Mouse (Mus musculus): ENCODE results near the gene Vstm4.
A peak's percentile ranks its signal among the peaks of the same experiment; 100 is the strongest.

Vstm4 gene

DNA sequence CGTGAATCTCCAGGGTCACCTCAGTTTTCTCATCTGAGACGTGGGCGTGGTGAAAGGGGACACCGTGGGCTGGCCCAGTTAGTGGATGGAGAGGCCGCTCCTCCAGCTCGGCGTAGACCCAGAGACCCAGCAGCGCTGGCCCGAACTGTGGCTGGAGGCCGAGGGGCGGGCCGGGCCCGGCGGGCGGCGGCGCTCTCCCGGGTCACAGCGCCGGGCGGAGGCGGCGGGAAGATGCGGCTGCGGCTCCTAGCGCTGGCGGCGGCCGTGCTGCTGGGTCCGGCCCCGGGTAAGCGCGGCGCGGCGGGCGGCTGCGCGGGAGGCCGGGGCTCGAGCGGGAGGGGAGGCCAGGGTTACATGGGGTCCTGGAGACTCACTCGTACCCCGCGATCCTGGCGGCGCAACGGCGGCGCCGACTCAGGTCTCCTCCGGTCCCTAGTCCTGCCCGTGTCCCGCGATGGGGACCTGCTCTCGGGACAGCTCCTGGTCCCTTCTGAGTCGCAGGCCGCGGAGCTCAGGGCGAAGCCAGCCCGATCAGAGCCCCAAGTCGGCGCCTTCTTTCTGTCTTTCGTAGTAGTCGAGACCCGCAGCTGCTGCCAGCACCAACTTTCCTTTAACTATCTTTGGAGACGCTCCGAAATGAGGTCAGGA lies at the start of gene Vstm4:
Gene Vstm4, plus strand, starts transcription at position 76 of the 648 bp plus-strand sequence.
- DNase-seq (ENCODE audit: low spot score), result peak; percentile 70

DNA sequence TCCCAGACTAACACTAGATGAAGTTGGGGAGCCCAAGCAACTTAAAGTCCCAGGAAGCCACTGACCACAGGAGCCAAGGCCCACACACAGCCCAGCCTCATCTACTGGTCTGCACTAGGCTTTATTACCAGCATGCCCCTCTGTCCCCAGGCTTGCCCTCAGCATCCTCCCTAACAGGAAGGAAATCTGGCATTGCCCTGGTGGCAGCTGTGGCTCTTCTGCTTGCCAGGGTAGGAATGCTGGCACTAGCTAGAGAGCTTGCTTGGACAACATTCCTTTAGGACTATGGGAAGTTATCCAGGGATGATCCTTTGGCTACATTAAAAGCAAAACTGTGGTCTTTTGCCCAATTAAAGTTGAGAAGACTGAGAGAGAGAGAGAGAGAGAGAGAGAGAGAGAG lies 46.4 kb upstream of the Vstm4 start:
- no peak for DNase-seq (ENCODE audit: low spot score)

DNA sequence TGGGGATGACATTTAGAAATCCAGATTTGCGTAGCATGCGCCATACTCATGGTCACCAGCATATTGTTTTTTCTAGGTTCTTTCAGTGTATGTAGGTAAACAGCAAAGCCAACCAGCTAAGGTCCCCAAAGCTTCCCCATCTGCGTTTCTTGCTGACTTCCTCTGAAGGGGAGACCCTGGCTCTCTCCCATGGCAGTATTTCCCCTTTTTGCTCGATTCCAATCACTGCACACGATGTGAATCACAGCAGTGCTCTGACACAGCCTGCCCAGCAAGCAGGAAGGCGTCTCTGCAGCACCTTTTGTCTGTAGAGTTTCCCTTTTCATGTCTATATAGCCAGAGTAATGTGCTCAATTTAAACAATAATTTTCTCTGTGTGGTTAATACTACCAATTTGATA lies 44.1 kb upstream of the Vstm4 start:
- no peak for DNase-seq (ENCODE audit: low spot score)

DNA sequence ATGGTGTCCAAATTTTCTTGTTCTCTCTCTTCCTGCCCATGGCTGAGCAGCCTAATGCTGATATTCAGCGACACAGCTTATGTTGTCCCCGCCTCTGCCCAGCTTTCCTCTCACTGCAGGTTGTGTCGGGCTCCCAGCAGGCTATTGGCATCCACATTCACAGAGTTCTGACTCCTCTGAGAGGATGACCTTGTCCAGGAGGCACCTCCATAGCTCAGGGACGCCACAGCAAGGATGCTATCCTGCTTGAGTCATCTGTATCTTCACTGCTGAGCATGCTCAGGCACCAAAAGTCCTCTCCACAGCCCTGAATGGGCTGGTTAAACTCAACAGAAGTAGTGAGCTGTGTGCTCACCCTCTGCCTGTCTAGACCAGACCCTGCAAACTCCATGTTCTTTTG lies 41.6 kb upstream of the Vstm4 start:
- no peak for DNase-seq (ENCODE audit: low spot score)

DNA sequence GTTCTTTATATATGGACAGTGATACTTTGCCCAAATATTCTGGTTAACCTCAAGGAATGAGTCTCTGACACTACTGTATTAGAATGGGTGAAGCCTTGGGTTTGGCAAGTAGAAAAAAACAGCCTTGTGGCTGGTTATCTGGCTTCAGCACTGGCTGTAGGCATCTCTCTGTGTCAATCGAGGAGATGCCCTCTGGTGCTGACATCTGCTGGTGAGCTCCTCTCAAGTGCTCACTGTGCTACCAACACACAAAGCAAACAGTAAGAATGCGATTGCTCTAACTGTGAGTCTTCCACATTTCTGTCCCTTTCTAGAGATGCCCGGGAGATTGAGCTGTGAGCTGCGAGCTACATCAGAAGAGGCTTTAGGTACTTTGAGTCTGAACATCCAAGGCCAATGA lies 40.0 kb upstream of the Vstm4 start:
- DNase-seq (ENCODE audit: low spot score), result no peak

DNA sequence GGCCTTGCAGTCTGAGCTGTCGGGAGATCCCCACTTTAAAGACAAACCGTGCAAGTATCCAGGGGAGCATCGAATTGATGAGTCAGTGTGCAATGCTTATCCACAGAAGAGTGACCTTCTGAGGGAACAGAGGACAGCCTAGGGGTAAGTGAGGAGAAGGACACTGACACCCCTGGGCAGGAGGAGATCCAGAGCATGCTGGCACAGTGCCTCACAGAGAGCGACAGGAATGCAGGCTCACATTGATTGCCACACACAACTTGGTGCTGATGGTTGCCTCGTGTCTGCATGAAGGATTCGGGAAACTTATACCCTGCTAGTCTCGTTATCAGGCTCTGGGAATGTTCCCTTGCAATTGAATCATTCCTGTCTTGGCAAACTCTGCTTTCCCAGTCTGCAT lies 39.3 kb upstream of the Vstm4 start:
- DNase-seq (ENCODE audit: low spot score), result no peak

GRCm38 (mm10) chr14:32819297-32819696 lies 37.3 kb upstream of the Vstm4 start:
- no peak for DNase-seq (ENCODE audit: low spot score)

DNA sequence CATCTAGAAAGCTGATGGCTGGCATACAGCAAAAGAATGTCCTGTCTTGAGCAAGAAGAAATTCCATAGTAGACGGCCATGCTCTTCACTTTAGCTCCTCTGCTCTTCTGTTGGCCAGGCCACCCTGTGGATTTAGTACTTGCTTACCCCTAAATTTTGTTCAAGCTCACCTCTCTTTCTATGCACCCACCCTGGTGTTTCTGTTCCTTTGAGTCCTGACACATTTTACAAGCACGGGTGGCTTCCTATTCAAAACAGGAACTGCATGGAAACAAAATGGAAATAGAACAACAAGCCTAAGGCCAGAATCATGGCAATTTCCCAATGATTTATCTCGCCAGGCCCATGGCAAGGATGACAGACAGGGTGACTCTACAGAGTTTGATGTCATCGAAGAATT lies 33.7 kb upstream of the Vstm4 start:
- DNase-seq (ENCODE audit: low spot score), result no peak

GRCm38 (mm10) chr14:32823861-32824260 lies 32.7 kb upstream of the Vstm4 start:
- DNase-seq (ENCODE audit: low spot score), result no peak

- no peak for DNase-seq (ENCODE audit: low spot score)
Measured at GRCm38 (mm10) chr14:32824267-32825150, 32.0 kb upstream of the Vstm4 start.

DNA sequence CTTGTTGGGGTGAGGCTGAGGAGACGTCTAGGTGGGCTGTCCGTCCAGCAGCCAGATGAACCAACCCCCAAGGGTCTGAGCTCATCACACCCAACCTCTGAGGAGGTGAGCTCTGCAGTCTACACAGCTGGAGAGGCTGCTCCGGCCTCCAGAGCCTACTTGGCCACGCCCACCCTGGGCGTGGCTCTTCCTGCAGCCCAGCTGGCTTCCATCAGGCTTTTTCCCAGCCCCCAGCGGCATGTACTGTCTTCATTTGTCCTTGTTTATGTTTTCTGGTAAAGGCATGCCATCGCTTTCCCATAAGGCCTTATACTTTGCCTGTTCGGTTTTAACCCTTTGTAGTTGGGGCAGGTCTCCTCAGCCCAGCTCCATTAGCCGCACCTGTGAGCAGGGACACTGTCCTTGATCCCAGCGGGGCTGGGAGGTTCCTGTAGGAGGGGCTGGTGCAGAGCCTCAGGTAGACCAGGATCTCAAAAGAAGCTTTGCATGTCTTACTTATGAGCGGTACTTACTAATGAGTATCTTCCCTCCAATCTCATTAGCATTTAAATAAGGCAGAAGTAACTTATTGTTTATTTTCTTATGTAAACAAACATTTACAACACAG lies 31.0 kb upstream of the Vstm4 start:
- DNase-seq (ENCODE audit: low spot score), result peak; percentile 86

DNA sequence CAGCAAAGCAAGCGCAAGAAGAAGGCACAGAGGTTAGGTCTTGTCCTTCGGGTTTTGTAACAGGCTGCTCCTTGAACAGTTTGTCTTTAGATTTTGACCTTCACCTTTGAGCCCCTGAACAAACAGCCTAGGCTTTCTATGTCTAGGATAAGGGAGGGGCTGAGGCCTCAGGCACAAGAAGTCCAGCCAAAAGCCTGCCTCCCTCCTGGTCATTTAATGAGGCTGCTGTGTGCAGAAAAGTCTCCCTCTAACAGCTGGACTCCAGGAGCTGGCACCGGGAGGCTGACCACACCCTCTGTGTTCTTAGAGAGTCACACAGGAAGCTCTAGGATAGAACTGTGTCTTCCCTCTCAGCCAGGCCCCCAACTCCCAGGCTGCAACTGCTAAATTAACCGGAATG lies 29.4 kb upstream of the Vstm4 start:
- peak; percentile 8 for DNase-seq (ENCODE audit: low spot score)

- peak; percentile 10 for DNase-seq (ENCODE audit: low spot score)
Measured at GRCm38 (mm10) chr14:32827994-32828650, 28.4 kb upstream of the Vstm4 start.

DNA sequence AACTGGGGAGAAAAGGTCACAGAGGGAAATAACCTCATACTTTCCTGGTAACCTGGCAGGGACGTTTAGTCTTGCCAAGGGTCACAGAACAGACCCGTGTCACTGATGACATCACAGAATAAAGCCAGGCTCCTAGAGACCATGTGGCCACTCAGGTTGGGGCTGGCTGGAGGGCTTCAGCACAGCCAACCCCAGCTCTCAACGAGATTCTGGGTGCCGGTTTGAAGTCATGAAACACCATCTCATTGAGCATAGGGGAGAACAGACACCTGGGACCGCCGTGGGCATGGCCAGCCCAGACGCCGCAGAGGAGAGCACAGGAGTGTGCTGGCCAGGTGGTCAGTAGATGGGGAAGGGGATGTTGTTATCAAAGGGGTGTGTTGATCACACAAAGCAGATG lies 22.7 kb upstream of the Vstm4 start, which contains the start of gene Fam170b:
Gene Fam170b, plus strand, starts transcription at position 116 of the 400 bp plus-strand sequence.
- DNase-seq (ENCODE audit: low spot score), result no peak

- DNase-seq (ENCODE audit: low spot score), result no peak
Measured at GRCm38 (mm10) chr14:32835181-32835580, 21.4 kb upstream of the Vstm4 start.

DNA sequence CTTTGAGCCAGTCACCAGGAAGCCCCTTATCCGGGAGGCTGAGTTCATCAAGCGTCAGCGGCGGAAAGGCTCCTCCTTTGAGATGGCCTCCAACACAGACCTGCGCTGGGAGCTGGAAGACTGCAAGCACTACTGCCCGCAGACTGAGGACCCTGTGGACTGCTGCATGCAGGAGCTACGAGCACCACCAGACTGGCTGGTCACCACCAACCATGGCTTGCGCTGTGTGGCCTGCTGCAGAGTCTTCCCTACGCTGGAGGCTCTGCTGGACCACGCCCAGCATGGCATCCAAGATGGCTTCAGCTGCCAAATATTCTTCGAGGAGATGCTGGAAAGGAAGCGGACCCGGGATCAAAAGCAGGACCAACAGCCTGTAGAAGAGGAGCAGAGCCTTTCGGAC lies 21.0 kb upstream of the Vstm4 start:
- DNase-seq (ENCODE audit: low spot score), result no peak

- no peak for DNase-seq (ENCODE audit: low spot score)
Measured at GRCm38 (mm10) chr14:32836191-32836590, 20.4 kb upstream of the Vstm4 start.

DNA sequence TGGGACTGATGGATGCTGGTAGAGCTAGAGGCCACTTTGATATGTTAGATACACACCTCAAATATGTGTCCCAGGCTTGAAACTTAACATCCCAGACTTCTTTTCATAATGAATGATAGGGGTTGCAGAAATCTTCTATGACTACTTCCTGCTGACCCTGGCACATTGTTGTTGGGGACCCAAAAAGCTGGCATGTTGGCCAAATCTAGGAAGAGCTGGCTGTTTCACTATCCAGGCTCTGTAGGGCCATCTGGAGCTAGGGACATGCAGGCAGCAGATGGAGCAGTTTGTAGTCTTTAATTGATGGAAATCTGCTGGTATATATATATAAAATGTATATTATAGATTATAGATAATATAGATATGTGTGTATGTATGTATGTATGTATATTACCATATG lies 14.5 kb upstream of the Vstm4 start:
- no peak for DNase-seq (ENCODE audit: low spot score)

DNA sequence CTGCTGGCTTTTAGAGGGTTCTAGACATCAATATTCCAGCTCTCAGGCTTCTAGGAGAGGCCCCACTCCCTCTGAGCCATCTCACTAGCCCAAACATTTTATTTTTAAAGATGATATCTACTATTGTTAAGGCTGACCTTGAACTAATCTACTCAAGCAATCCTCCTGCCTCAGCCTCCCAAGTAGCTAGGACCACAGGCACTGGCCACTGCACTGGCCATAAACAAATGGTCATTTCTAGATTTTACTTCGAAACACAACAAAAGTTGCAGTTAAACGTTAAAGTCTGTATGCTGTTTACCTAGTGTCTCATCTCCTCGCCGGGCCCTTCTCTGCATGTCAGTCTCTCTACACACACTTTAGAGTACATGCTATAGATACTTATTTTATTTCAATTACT lies 2.5 kb upstream of the Vstm4 start:
- no peak for DNase-seq (ENCODE audit: low spot score)

- no peak for DNase-seq (ENCODE audit: low spot score)
Measured at GRCm38 (mm10) chr14:32856246-32856645, 310 bp upstream of the Vstm4 start.

DNA sequence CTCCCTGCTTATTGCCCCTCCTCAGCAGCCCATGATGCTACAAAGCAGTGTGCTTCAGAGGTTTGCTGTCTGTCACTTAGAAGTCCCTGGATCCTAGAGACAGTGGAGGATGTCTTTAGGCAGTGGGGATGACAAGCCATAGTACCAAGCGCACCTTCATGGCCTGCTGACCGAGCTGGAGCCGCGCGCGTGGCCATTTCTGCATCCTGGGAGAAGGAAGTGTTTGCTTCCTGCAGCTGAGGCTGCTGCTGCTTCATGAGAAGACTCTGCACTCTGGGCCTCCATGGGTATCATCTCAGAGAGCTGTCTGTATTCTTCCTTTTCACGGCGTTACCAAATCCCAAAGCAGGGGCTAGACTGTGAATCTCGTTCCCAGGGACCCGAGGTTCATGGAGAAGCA lies 1.8 kb downstream of the Vstm4 start:
- no peak for DNase-seq (ENCODE audit: low spot score)

GRCm38 (mm10) chr14:32858941-32859510 lies 2.5 kb downstream of the Vstm4 start:
- no peak for DNase-seq (ENCODE audit: low spot score)
